Mouse (Mus musculus): Measurements from ENCODE around the gene Cpeb3. TPM values are rescaled to one million over a fixed set of nuclear protein-coding genes. Genes with fewer than 3 reads are reported as not detected.
"Not testable (repeated sequence)": the region's sequence is repeated elsewhere in the genome, so short reads cannot be mapped to it uniquely, and the experiment has no call there.

Cpeb3 gene
- polyA plus RNA-seq, 1 experiment from 2014 or later = 12.8 TPM

GRCm38 (mm10) chr19:37095666-37096330 lies 112.6 kb downstream of the Cpeb3 start:
- no peaks in the 10 kb centered on the region for H3K36me3 ChIP-seq
- H3K4me1 ChIP-seq (replicated peaks) = peaks cover 4% of the 10 kb centered on the region
- no peak overlapping the region for H3K9ac ChIP-seq
- no peaks in the 10 kb centered on the region for H3K27me3 ChIP-seq
- ATAC-seq (ENCODE audit: low FRiP score, low read depth) = no peak
- 79% methylated on average over 4 of the region's 4 CpGs for WGBS
- no peak overlapping the region for H3K4me3 ChIP-seq
- no peak overlapping the region for H3K4me2 ChIP-seq
- H3K9me3 ChIP-seq = no peaks in the 10 kb centered on the region
- no peak overlapping the region for H3K27ac ChIP-seq (replicated peaks)

- Histone ChIP-seq H3K4me3 (no peak overlapping the region), H3K27me3 (no peaks in the 10 kb centered on the region), H3K4me1 (replicated peaks) (peaks cover 15% of the 10 kb centered on the region), H3K4me2 (no peak overlapping the region), H3K9me3 (no peaks in the 10 kb centered on the region), H3K36me3 (no peaks in the 10 kb centered on the region), H3K27ac (replicated peaks) (no peak overlapping the region), H3K9ac (no peak overlapping the region)
- 87% methylated on average over 3 of the region's 3 CpGs for WGBS
- ATAC-seq (ENCODE audit: low FRiP score, low read depth) = no peak
Observed at GRCm38 (mm10) chr19:37093181-37093580, 115.2 kb downstream of the Cpeb3 start.

- Histone ChIP-seq H3K9ac (no peak overlapping the region), H3K4me1 (replicated peaks) (peaks cover 15% of the 10 kb centered on the region), H3K27me3 (no peaks in the 10 kb centered on the region), H3K9me3 (no peaks in the 10 kb centered on the region), H3K27ac (replicated peaks) (peak overlapping the region; percentile 78), H3K36me3 (0 out of 2 replicates have a peak, but pooled peaks cover 3% of the 10 kb centered on the region), H3K4me2 (no peak overlapping the region), H3K4me3 (no peak overlapping the region)
- peak; percentile 72 for ATAC-seq (ENCODE audit: low FRiP score, low read depth)
- WGBS = 12% methylated on average over 8 of the region's 8 CpGs
Observed at GRCm38 (mm10) chr19:37090146-37091061, 118.0 kb downstream of the Cpeb3 start.

GRCm38 (mm10) chr19:37088043-37088748 lies 120.2 kb downstream of the Cpeb3 start:
- H3K27me3 ChIP-seq = no peaks in the 10 kb centered on the region
- H3K27ac ChIP-seq (replicated peaks) = no peak overlapping the region
- WGBS = 91% methylated on average over 8 of the region's 8 CpGs
- no peaks in the 10 kb centered on the region for H3K9me3 ChIP-seq
- no peak overlapping the region for H3K9ac ChIP-seq
- H3K4me3 ChIP-seq = no peak overlapping the region
- H3K4me1 ChIP-seq (replicated peaks) = peaks cover 15% of the 10 kb centered on the region
- no peak for ATAC-seq (ENCODE audit: low FRiP score, low read depth)
- H3K4me2 ChIP-seq = no peak overlapping the region
- 0 out of 2 replicates have a peak, but pooled peaks cover 3% of the 10 kb centered on the region for H3K36me3 ChIP-seq

GRCm38 (mm10) chr19:37084546-37084945 lies 123.9 kb downstream of the Cpeb3 start:
- Histone ChIP-seq H3K27ac (replicated peaks) (no peak overlapping the region), H3K36me3 (0 out of 2 replicates have a peak, but pooled peaks cover 3% of the 10 kb centered on the region), H3K4me3 (no peak overlapping the region), H3K4me2 (no peak overlapping the region), H3K27me3 (no peaks in the 10 kb centered on the region), H3K9ac (no peak overlapping the region), H3K9me3 (no peaks in the 10 kb centered on the region), H3K4me1 (replicated peaks) (no peaks in the 10 kb centered on the region)
- ATAC-seq (ENCODE audit: low FRiP score, low read depth) = no peak
- 61% methylated on average over 3 of the region's 3 CpGs for WGBS

- Histone ChIP-seq H3K4me1 (replicated peaks) (no peaks in the 10 kb centered on the region), H3K36me3 (no peaks in the 10 kb centered on the region), H3K4me2 (no peak overlapping the region), H3K9me3 (no peaks in the 10 kb centered on the region), H3K27me3 (no peaks in the 10 kb centered on the region), H3K9ac (no peak overlapping the region), H3K27ac (replicated peaks) (no peak overlapping the region), H3K4me3 (no peak overlapping the region)
- WGBS = 56% methylated on average over 6 of the region's 6 CpGs
- no peak for ATAC-seq (ENCODE audit: low FRiP score, low read depth)
Observed at GRCm38 (mm10) chr19:37081467-37081866, 126.9 kb downstream of the Cpeb3 start.

GRCm38 (mm10) chr19:37079151-37079550 lies 129.2 kb downstream of the Cpeb3 start:
- Histone ChIP-seq H3K9ac (no peak overlapping the region), H3K36me3 (no peaks in the 10 kb centered on the region), H3K4me2 (no peak overlapping the region), H3K4me3 (no peak overlapping the region), H3K4me1 (replicated peaks) (no peaks in the 10 kb centered on the region), H3K9me3 (no peaks in the 10 kb centered on the region), H3K27me3 (no peaks in the 10 kb centered on the region), H3K27ac (replicated peaks) (no peak overlapping the region)
- 86% methylated on average over 6 of the region's 6 CpGs for WGBS
- no peak for ATAC-seq (ENCODE audit: low FRiP score, low read depth)

- Histone ChIP-seq H3K9ac (no peak overlapping the region), H3K27me3 (no peaks in the 10 kb centered on the region), H3K4me3 (no peak overlapping the region), H3K4me2 (no peak overlapping the region), H3K4me1 (replicated peaks) (no peaks in the 10 kb centered on the region; the same call in 1 of the 2 replicates), H3K36me3 (no peaks in the 10 kb centered on the region), H3K27ac (replicated peaks) (no peak overlapping the region), H3K9me3 (no peaks in the 10 kb centered on the region)
- WGBS = 92% methylated on average over 1 of the region's 1 CpGs
- no peak for ATAC-seq (ENCODE audit: low FRiP score, low read depth)
Observed at GRCm38 (mm10) chr19:37078571-37078970, 129.8 kb downstream of the Cpeb3 start.

GRCm38 (mm10) chr19:37078064-37078463 lies 130.3 kb downstream of the Cpeb3 start:
- no peak overlapping the region for H3K4me3 ChIP-seq
- no peaks in the 10 kb centered on the region; the same call in 1 of the 2 replicates for H3K4me1 ChIP-seq (replicated peaks)
- H3K27me3 ChIP-seq = no peaks in the 10 kb centered on the region
- H3K9ac ChIP-seq = no peak overlapping the region
- no peaks in the 10 kb centered on the region for H3K36me3 ChIP-seq
- no peak overlapping the region for H3K27ac ChIP-seq (replicated peaks)
- no peaks in the 10 kb centered on the region for H3K9me3 ChIP-seq
- no peak for ATAC-seq (ENCODE audit: low FRiP score, low read depth)
- 61% methylated on average over 4 of the region's 4 CpGs for WGBS
- H3K4me2 ChIP-seq = no peak overlapping the region

- not testable (repeated sequence) for H3K4me2 ChIP-seq; H3K27me3 ChIP-seq; H3K27ac ChIP-seq (replicated peaks); H3K4me1 ChIP-seq (replicated peaks); H3K9me3 ChIP-seq; H3K4me3 ChIP-seq; ATAC-seq (ENCODE audit: low FRiP score, low read depth); H3K36me3 ChIP-seq; H3K9ac ChIP-seq
- 88% methylated on average over 4 of the region's 4 CpGs for WGBS
Observed at GRCm38 (mm10) chr19:37077258-37077657, 131.1 kb downstream of the Cpeb3 start.

GRCm38 (mm10) chr19:37076646-37077045 lies 131.8 kb downstream of the Cpeb3 start:
- ATAC-seq (ENCODE audit: low FRiP score, low read depth) = no peak
- H3K27ac ChIP-seq (replicated peaks) = no peak overlapping the region
- WGBS = 93% methylated on average over 4 of the region's 4 CpGs
- H3K4me3 ChIP-seq = no peak overlapping the region
- no peaks in the 10 kb centered on the region; the same call in 1 of the 2 replicates for H3K4me1 ChIP-seq (replicated peaks)
- no peaks in the 10 kb centered on the region for H3K27me3 ChIP-seq
- H3K9me3 ChIP-seq = no peaks in the 10 kb centered on the region
- H3K36me3 ChIP-seq = no peaks in the 10 kb centered on the region
- H3K4me2 ChIP-seq = no peak overlapping the region
- H3K9ac ChIP-seq = no peak overlapping the region

GRCm38 (mm10) chr19:37076116-37076515 lies 132.3 kb downstream of the Cpeb3 start:
- no peak for ATAC-seq (ENCODE audit: low FRiP score, low read depth)

More at GRCm38 (mm10) chr19:37076116-37076515, 132.3 kb downstream of the Cpeb3 start:
- H3K9ac ChIP-seq = no peak overlapping the region
- no peaks in the 10 kb centered on the region for H3K9me3 ChIP-seq
- H3K4me1 ChIP-seq (replicated peaks) = no peaks in the 10 kb centered on the region; the same call in 1 of the 2 replicates
- H3K4me2 ChIP-seq = no peak overlapping the region
- 65% methylated on average over 2 of the region's 2 CpGs for WGBS
- H3K27ac ChIP-seq (replicated peaks) = no peak overlapping the region
- H3K36me3 ChIP-seq = no peaks in the 10 kb centered on the region
- no peaks in the 10 kb centered on the region for H3K27me3 ChIP-seq
- no peak overlapping the region for H3K4me3 ChIP-seq
